Mouse (Mus musculus) lung, postnatal 0 days (tissue): Measurements from ENCODE around the gene Myh2. TPM values are rescaled to one million over a fixed set of nuclear protein-coding genes. Genes with fewer than 3 reads are reported as not detected.

Source experiments
- ATAC-seq: fragments of 200-750 bp; cut with Nextera tagmentation; 2 replicates; pipeline ENCODE4 v1.8.0; 2017; ENCODE audit warnings: moderate library complexity
- DNase-seq: peaks from one replicate; pipeline ENCODE4 v3.0.0-alpha.2; 2016; ENCODE audit warnings: low spot score
- H3K27ac ChIP-seq: fragments of 300-500 bp; sonication (generic); 2 replicates; pipeline ENCODE4 v1.5.1; 2014; ENCODE audit warnings: antibody characterized with exemption, mild to moderate bottlenecking, low read length, mixed read lengths
- H3K27me3 ChIP-seq: fragments of 300-500 bp; sonication (generic); replicated peaks from 2 replicates; pipeline ENCODE4 v1.6.1; 2014; ENCODE audit warnings: low read length, mixed read lengths; ENCODE audit not compliant: insufficient read depth
- H3K36me3 ChIP-seq: fragments of 300-500 bp; sonication (generic); 2 replicates; pipeline ENCODE4 v1.6.1; 2014; ENCODE audit warnings: low read length, mixed read lengths; ENCODE audit not compliant: insufficient read depth
- H3K4me1 ChIP-seq: fragments of 300-500 bp; sonication (generic); 2 replicates; pipeline ENCODE4 v1.6.1; 2014; ENCODE audit warnings: antibody characterized with exemption, low read depth, low read length, mixed read lengths; ENCODE audit not compliant: insufficient read depth
- H3K4me2 ChIP-seq: fragments of 300-500 bp; sonication (generic); replicated peaks from 2 replicates; pipeline ENCODE4 v1.6.1; 2014; ENCODE audit warnings: low read depth, mild to moderate bottlenecking, low read length, moderate library complexity, mixed read lengths
- H3K4me3 ChIP-seq: fragments of 300-500 bp; sonication (generic); 2 replicates; pipeline ENCODE4 v1.5.1; 2014; ENCODE audit warnings: low read depth, low read length
- H3K9ac ChIP-seq: fragments of 300-500 bp; sonication (generic); replicated peaks from 2 replicates; pipeline ENCODE4 v1.6.1; 2014; ENCODE audit warnings: low read depth, mild to moderate bottlenecking
- H3K9me3 ChIP-seq: fragments of 300-500 bp; sonication (generic); 2 replicates; pipeline ENCODE4 v1.6.1; 2016; ENCODE audit warnings: low read length, mixed read lengths
- CTCF ChIP-seq: IDR thresholded peaks from 2 replicates; pipeline ENCODE4 v1.5.1; 2016; ENCODE audit warnings: antibody characterized with exemption, mild to moderate bottlenecking
- EP300 ChIP-seq: IDR thresholded peaks from 2 replicates; pipeline ENCODE4 v1.6.1; 2016; ENCODE audit warnings: antibody characterized with exemption, mild to moderate bottlenecking, control low read depth
- WGBS: fragments of 180-500 bp; shearing (Covaris S2); extraction: QIAGEN DNeasy Blood & Tissue Kit; methylation state at CpG from one replicate; pipeline ENCODE4 v1.1.7; 2014; 5-methylcytosine and 5-hydroxymethylcytosine counted together
- polyA plus RNA-seq: library from polyadenylated mRNA; unstranded; fragments of >200 nt; fragmentation: Nextera tagmentation; extraction: Ambion mirVana; gene quantifications from 2 replicates; pipeline ENCODE4 v1.2.1, GENCODE M21; 2015

Myh2 gene
- polyA plus RNA-seq, result not detected in 2 replicates

DNA sequence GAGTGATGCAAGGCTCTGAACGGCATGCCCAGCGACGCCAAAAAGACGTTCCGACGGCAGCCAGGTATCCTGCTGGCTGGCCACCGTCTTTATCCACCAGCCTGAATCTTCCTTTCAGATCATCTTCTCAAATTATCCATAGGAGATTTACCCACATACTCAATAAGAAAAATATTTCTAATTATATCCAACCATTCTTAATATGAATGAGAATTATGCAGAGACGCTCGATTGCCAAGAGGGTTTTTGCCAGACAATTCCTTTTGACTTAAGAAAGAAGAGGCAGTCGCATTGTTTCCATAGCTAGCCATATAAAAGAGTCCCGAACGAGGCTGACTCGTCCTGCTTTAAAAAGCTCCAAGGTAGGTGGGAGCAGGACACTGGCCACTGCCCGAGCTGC lies at the start of gene Myh2:
Gene Myh2 (plus strand): TSS at position 301 of the 400 bp plus-strand sequence.
- 79% methylated on average over 14 of the region's 14 CpGs for WGBS
- ATAC-seq (no peak), DNase-seq (no peak)
- H3K4me2 ChIP-seq, result no peak within 1 kb of the TSS
- H3K9me3 ChIP-seq, result no peaks in the 10 kb centered on the region
- TF ChIP-seq EP300 (no peak), CTCF (no peak)
- H3K27ac ChIP-seq, result no peak within 1 kb of the TSS
- H3K9ac ChIP-seq, result no peak within 1 kb of the TSS
- no peaks in the 10 kb centered on the region for H3K4me1 ChIP-seq
- H3K36me3 ChIP-seq, result no peaks in the 10 kb centered on the region
- H3K27me3 ChIP-seq, result no peaks in the 10 kb centered on the region
- no peak within 1 kb of the TSS for H3K4me3 ChIP-seq

DNA sequence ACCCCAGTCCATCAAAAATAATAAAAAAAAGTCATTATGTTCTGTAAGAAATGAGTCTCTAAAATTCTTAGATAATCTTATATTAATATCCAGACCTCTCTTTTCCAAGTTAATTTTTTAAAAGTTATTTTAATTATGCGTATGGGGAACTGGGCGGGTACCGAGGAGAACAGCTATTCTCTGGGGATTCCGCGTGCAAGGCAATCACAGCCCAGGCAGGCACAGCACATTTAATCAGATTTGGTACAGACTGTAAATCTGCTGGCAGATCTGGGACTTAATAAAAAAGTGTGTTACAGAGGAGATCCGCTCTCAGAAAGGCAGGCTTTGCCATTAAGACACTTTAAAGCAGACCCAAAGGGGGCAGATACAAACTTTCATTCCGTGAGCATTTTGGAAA lies 45.9 kb upstream of the Myh2 start:
- H3K4me1 ChIP-seq, result no peaks in the 10 kb centered on the region
- no peak overlapping the region for H3K27ac ChIP-seq
- WGBS, result 84% methylated on average over 7 of the region's 7 CpGs
- H3K4me2 ChIP-seq, result no peak overlapping the region
- no peak overlapping the region for H3K4me3 ChIP-seq
- DNase-seq, result no peak
- H3K36me3 ChIP-seq, result no peaks in the 10 kb centered on the region
- no peak for TF ChIP-seq CTCF
- no peak for TF ChIP-seq EP300
- no peak for ATAC-seq
- H3K9me3 ChIP-seq, result no peaks in the 10 kb centered on the region
- H3K9ac ChIP-seq, result no peak overlapping the region
- no peaks in the 10 kb centered on the region for H3K27me3 ChIP-seq

DNA sequence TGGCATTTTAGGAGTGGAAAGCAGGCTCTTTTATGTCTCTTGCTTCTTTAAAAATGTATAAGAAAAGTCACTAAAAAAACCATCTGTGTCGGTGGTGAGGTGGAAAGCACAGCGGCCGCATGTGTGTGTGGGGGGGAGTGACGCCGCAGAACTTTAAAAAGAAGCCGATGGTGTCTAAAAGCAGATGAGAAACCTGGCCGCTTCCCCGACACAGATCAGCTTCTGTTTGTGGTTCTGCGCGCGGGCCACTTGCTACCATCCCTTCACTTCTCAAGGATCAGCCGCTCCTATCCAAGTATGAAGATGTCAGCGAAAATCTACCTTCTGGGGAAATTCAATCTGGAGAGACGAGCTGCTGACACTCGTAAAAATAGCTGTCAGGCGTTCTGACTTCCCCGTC lies 45.5 kb upstream of the Myh2 start:
- TF ChIP-seq EP300, result no peak
- no peak for TF ChIP-seq CTCF
- H3K36me3 ChIP-seq, result no peaks in the 10 kb centered on the region
- H3K4me3 ChIP-seq, result no peak overlapping the region
- H3K27ac ChIP-seq, result no peak overlapping the region
- no peaks in the 10 kb centered on the region for H3K4me1 ChIP-seq
- H3K9me3 ChIP-seq, result no peaks in the 10 kb centered on the region
- ATAC-seq (no peak), DNase-seq (no peak)
- H3K27me3 ChIP-seq, result no peaks in the 10 kb centered on the region
- no peak overlapping the region for H3K4me2 ChIP-seq
- H3K9ac ChIP-seq, result no peak overlapping the region
- 73% methylated on average over 17 of the region's 17 CpGs for WGBS

DNA sequence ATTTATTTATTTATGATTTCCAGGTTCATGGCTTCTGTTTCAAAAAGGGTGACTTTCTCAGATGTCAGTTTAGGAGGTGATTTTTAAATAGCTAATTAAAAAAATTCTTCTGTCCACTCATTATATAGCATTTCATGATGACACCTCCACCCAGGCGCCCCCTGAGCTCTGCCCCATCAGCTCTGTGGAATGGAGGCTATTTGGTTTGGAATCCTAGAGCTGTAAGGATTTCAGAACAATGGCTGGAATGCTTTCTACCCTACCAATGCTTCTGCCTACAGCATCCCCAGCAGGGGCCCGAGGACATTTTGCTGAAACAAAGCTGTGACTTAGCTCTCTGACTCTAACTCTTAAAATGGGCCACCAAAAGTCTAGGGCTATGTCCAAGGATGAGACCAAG lies 37.3 kb upstream of the Myh2 start:
- H3K4me3 ChIP-seq, result no peak overlapping the region
- ATAC-seq (no peak), DNase-seq (no peak)
- no peak for TF ChIP-seq CTCF
- no peak for TF ChIP-seq EP300
- H3K9me3 ChIP-seq, result no peaks in the 10 kb centered on the region
- H3K27ac ChIP-seq, result no peak overlapping the region
- WGBS, result 77% methylated on average over 2 of the region's 2 CpGs
- no peaks in the 10 kb centered on the region for H3K36me3 ChIP-seq
- H3K9ac ChIP-seq, result no peak overlapping the region
- H3K4me2 ChIP-seq, result no peak overlapping the region
- H3K27me3 ChIP-seq, result no peaks in the 10 kb centered on the region
- no peaks in the 10 kb centered on the region for H3K4me1 ChIP-seq

DNA sequence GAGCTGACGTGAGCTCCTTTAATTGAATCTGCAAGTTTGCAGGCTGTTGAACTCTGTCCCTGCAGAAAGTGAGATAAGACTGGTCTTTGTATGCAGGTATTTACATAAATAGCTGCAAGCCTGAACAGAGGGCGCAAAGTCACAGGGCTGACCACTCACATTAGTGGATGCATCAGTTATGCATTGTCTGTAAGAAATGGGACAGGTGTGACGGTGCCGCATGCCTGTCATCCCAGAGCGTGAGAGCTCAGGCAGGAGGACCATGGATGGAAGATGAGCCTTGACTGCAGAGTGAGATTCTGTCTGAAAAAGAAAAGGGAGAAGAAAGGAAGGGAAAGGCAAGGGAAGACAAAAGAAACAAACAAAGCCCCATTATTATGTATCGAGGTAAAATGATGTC lies 36.2 kb upstream of the Myh2 start:
- no peak overlapping the region for H3K27ac ChIP-seq
- H3K9ac ChIP-seq, result no peak overlapping the region
- no peaks in the 10 kb centered on the region for H3K36me3 ChIP-seq
- WGBS, result 74% methylated on average over 6 of the region's 6 CpGs
- no peaks in the 10 kb centered on the region for H3K27me3 ChIP-seq
- H3K4me2 ChIP-seq, result no peak overlapping the region
- no peak for DNase-seq
- no peak overlapping the region for H3K4me3 ChIP-seq
- no peaks in the 10 kb centered on the region for H3K9me3 ChIP-seq
- no peak for TF ChIP-seq EP300
- no peaks in the 10 kb centered on the region for H3K4me1 ChIP-seq
- ATAC-seq, result no peak

DNA sequence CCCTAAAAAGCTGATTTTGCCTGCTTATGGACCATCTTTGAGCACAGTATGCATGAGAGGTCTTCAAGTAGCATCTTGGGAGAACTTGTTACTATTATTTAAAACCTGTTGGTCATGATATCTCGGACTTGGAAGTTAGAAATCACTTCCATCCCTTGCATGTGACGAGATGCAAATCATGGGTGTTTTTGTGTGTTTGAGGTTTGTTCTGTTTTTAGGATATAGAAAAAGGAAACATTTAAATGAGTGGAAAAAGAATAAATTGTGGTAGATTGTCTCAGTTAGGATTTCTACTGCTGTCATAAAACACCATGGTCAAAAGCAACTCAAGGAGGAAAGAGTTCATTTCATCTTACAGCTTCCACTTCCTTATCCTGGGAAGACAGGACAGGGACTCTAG lies 35.3 kb upstream of the Myh2 start:
- TF ChIP-seq EP300 (no peak), CTCF (no peak)
- no peak overlapping the region for H3K4me2 ChIP-seq
- WGBS, result 80% methylated on average over 2 of the region's 2 CpGs
- DNase-seq (no peak), ATAC-seq (no peak)
- no peaks in the 10 kb centered on the region for H3K36me3 ChIP-seq
- no peaks in the 10 kb centered on the region for H3K4me1 ChIP-seq
- no peak overlapping the region for H3K9ac ChIP-seq
- no peak overlapping the region for H3K4me3 ChIP-seq
- no peaks in the 10 kb centered on the region for H3K27me3 ChIP-seq
- no peaks in the 10 kb centered on the region for H3K9me3 ChIP-seq
- no peak overlapping the region for H3K27ac ChIP-seq

DNA sequence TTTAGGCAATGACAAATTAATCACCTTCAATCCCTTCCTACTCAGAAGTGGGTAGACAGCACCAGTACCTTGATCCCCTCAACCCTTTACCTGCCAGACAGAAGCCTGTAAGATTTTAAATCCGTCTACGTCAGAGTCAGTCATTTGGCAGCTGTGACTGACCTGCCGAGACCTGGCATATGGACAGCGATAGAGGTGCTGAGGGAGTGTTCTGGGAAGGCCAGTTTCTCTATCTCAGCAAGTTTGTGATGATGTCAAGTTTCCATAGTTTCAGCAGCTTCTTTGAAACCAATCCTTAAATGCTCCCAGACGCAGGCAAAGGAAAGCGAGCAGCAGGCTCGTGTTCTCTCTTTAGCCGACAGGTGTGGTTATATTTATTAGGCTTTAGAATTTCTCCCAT lies 31.3 kb upstream of the Myh2 start:
- WGBS, result 44% methylated on average over 8 of the region's 8 CpGs
- Histone ChIP-seq H3K4me1 (no peaks in the 10 kb centered on the region), H3K9me3 (no peaks in the 10 kb centered on the region), H3K9ac (no peak overlapping the region), H3K27me3 (no peaks in the 10 kb centered on the region), H3K36me3 (no peaks in the 10 kb centered on the region), H3K4me2 (no peak overlapping the region), H3K27ac (no peak overlapping the region), H3K4me3 (no peak overlapping the region)
- ATAC-seq (no peak), DNase-seq (no peak)
- TF ChIP-seq CTCF, result no peak
- TF ChIP-seq EP300, result no peak
